Mouse (Mus musculus) ES-Bruce4 (cell line): ENCODE measurements around the gene Pex16. TPM values are rescaled to one million over a fixed set of nuclear protein-coding genes. Genes with fewer than 3 reads are reported as not detected.
A peak's percentile ranks its signal among the peaks of the same experiment; 100 is the strongest.

Experiments
- H3K27ac ChIP-seq: 2 replicates; pipeline ENCODE4 v1.5.1; 2012; ENCODE audit warnings: low read length, inconsistent platforms; ENCODE audit not compliant: insufficient read depth
- H3K27me3 ChIP-seq: 2 replicates; pipeline ENCODE4 v1.6.1; 2012; ENCODE audit warnings: mild to moderate bottlenecking, low read length, inconsistent platforms; ENCODE audit not compliant: control insufficient read depth, poor library complexity, insufficient read depth, severe bottlenecking
- H3K36me3 ChIP-seq: 2 replicates; pipeline ENCODE4 v1.6.1; 2012; ENCODE audit warnings: inconsistent platforms, mild to moderate bottlenecking, low read length, moderate library complexity; ENCODE audit not compliant: control insufficient read depth, poor library complexity, insufficient read depth, severe bottlenecking
- H3K4me1 ChIP-seq: one replicate; pipeline ENCODE4 v1.8.1; 2011; ENCODE audit warnings: low read length; ENCODE audit not compliant: control insufficient read depth, insufficient read depth
- H3K4me3 ChIP-seq: 2 replicates; pipeline ENCODE4 v1.5.1; 2011; ENCODE audit warnings: low read depth, mild to moderate bottlenecking, low read length
- H3K9ac ChIP-seq: 2 replicates; pipeline ENCODE4 v1.6.1; 2012; ENCODE audit warnings: low read depth, mild to moderate bottlenecking, inconsistent platforms; ENCODE audit not compliant: poor library complexity, severe bottlenecking
- H3K9me3 ChIP-seq: replicated peaks from 2 replicates; pipeline ENCODE4 v1.6.1; 2012; ENCODE audit warnings: mild to moderate bottlenecking, low read length, inconsistent platforms; ENCODE audit not compliant: control insufficient read depth, poor library complexity, insufficient read depth, severe bottlenecking
- CTCF ChIP-seq: IDR thresholded peaks from one replicate; pipeline ENCODE4 v1.8.1; 2011; ENCODE audit warnings: low read depth, low read length
- EP300 ChIP-seq: IDR thresholded peaks from 2 replicates; pipeline ENCODE4 v1.6.1; 2011; ENCODE audit warnings: low read depth, low read length; ENCODE audit not compliant: insufficient read depth
- POLR2A ChIP-seq: IDR thresholded peaks from one replicate; pipeline ENCODE4 v1.8.1; 2011; ENCODE audit warnings: low read length; ENCODE audit not compliant: insufficient read depth
- polyA plus RNA-seq: library from polyadenylated mRNA; stranded (reverse); fragments of >200 nt; gene quantifications from 2 replicates; pipeline ENCODE4 v1.2.4, GENCODE M21; 2011; ENCODE audit warnings: low read depth; ENCODE audit not compliant: missing spikeins, insufficient read depth, insufficient read length

The Pex16 gene
- polyA plus RNA-seq, 1 experiment: 7.9 TPM

DNA sequence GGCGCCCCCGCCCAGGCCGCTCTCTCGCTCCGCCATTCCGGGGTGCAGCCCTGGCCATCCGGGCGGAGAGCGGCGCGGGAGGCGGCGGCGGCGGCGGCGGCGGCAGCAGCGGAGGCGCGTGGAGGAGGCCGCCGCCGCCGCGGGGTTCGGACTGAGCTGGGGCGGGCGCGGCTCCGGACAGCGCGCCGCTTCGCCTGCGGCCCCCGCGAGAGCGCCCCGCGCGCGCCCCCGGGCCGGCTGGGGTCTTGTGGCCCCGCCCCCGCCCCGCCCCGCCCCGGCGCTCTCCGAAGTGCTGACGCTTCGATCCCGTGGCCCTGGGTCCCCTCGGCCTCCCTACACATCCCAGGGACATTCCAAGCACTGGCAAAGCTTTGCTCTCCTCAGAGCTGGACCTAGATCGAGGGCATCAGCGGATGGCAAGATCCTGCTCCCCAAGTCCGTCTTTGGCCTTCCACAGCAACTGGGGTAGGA, 26.6 kb downstream of the Pex16 start, which contains the start of gene Mapk8ip1:
Gene Mapk8ip1 (minus strand): TSS at position 173 of the 471 bp plus-strand sequence.
- H3K27ac ChIP-seq: no peak within 1 kb of the TSS
- H3K4me3 ChIP-seq: peak within 1 kb of the TSS; percentile 85

GRCm38 (mm10) chr2:92402591-92403326, 28.3 kb downstream of the Pex16 start:
- no peak for TF ChIP-seq EP300
- TF ChIP-seq POLR2A: no peak
- TF ChIP-seq CTCF: no peak
- no peak overlapping the region for H3K9ac ChIP-seq
- no peaks in the 10 kb centered on the region for H3K27me3 ChIP-seq
- no peaks in the 10 kb centered on the region for H3K9me3 ChIP-seq
- peaks cover 2% of the 10 kb centered on the region for H3K4me1 ChIP-seq
- no peak overlapping the region for H3K4me3 ChIP-seq
- no peak overlapping the region for H3K27ac ChIP-seq
- no peaks in the 10 kb centered on the region for H3K36me3 ChIP-seq

More for the DNA sequence above, 26.6 kb downstream of the Pex16 start, which contains the start of gene Mapk8ip1:
- Histone ChIP-seq H3K36me3 (no peaks in the 10 kb centered on the region), H3K4me1 (peaks cover 2% of the 10 kb centered on the region), H3K9ac (peak within 1 kb of the TSS; percentile 87), H3K27me3 (no peaks in the 10 kb centered on the region), H3K9me3 (no peaks in the 10 kb centered on the region)
- no peak for TF ChIP-seq EP300
- TF ChIP-seq POLR2A: no peak
- TF ChIP-seq CTCF: no peak

GRCm38 (mm10) chr2:92403776-92404319, 29.4 kb downstream of the Pex16 start:
- Histone ChIP-seq H3K9me3 (no peaks in the 10 kb centered on the region), H3K4me1 (peaks cover 2% of the 10 kb centered on the region), H3K9ac (no peak overlapping the region), H3K4me3 (no peak overlapping the region), H3K36me3 (0 out of 2 replicates have a peak, but pooled peaks cover 3% of the 10 kb centered on the region), H3K27me3 (no peaks in the 10 kb centered on the region), H3K27ac (no peak overlapping the region)
- TF ChIP-seq POLR2A (no peak), EP300 (no peak), CTCF (no peak)

GRCm38 (mm10) chr2:92404737-92405136, 30.3 kb downstream of the Pex16 start:
- TF ChIP-seq EP300 (no peak), CTCF (no peak), POLR2A (no peak)
- Histone ChIP-seq H3K9me3 (no peaks in the 10 kb centered on the region), H3K4me1 (peaks cover 2% of the 10 kb centered on the region), H3K4me3 (no peak overlapping the region), H3K36me3 (peaks cover 6% of the 10 kb centered on the region; the same call in 1 of the 2 replicates), H3K27me3 (no peaks in the 10 kb centered on the region), H3K27ac (no peak overlapping the region), H3K9ac (no peak overlapping the region)

DNA sequence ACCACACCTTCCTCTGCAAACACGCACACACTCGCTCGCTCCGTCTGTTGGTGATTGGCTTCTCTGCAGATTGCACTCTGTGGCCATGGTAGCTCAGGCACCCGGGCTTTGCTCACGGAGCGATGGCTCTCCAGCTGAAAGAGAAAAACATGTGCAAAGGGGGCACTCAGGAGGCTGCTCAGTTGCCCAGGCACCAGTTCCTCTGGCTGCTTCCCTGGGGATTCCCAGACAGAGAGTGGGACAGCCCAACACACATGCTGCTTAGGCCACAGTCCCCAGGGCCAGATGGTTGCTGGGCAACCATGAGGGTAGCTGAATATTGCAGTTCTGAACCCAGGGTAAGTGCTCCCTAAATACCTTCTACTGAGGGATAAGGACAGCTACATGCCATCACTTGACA, 31.2 kb downstream of the Pex16 start:
- H3K9me3 ChIP-seq: no peaks in the 10 kb centered on the region
- no peak for TF ChIP-seq CTCF
- no peak for TF ChIP-seq EP300
- no peak for TF ChIP-seq POLR2A
- no peak overlapping the region for H3K27ac ChIP-seq
- H3K36me3 ChIP-seq: peaks cover 6% of the 10 kb centered on the region; the same call in 1 of the 2 replicates
- peaks cover 2% of the 10 kb centered on the region for H3K4me1 ChIP-seq
- no peaks in the 10 kb centered on the region for H3K27me3 ChIP-seq
- no peak overlapping the region for H3K4me3 ChIP-seq
- no peak overlapping the region for H3K9ac ChIP-seq
